Mouse (Mus musculus) ES-Bruce4 (cell line): ENCODE measurements at regions not wholly inside any gene's neighbourhood (a gene's known extent, or its start where the extent isn't known, plus 50 kb on each side); places are given as distances from the start of the nearest gene placed in this dataset.

Source experiments
- CTCF ChIP-seq: IDR thresholded peaks from one replicate; pipeline ENCODE4 v1.8.1; 2011; ENCODE audit warnings: low read depth, low read length
- EP300 ChIP-seq: IDR thresholded peaks from 2 replicates; pipeline ENCODE4 v1.6.1; 2011; ENCODE audit warnings: low read depth, low read length; ENCODE audit not compliant: insufficient read depth
- POLR2A ChIP-seq: IDR thresholded peaks from one replicate; pipeline ENCODE4 v1.8.1; 2011; ENCODE audit warnings: low read length; ENCODE audit not compliant: insufficient read depth

DNA sequence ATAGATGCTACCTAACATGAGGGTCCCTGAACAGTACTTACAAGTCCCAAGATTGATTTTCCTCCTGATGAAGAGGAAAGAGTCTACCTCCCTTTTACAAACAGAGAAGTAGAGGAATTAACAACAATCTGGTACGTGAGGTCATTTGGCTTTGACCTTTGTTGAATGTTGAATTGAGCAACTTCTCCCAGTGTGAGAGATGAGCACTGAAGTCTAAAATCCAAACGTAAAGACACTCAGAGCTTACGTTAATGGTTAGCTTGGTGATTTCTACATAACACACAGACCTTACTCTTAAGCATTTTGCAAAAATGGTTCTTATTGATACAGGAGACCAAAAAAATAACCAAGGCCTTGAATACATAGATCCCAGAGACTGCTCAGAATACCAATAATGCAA is 165.1 kb downstream of the Tmx1 start:
- TF ChIP-seq POLR2A (no peak), CTCF (no peak), EP300 (no peak)
